Mouse (Mus musculus) embryonic facial prominence, embryonic 15.5 days (tissue): ENCODE data around the gene Clybl. TPM values are rescaled to one million over a fixed set of nuclear protein-coding genes. Genes with fewer than 3 reads are reported as not detected.

Experiments used
- ATAC-seq: fragments of 200-750 bp; cut with Nextera tagmentation; 2 replicates; pipeline ENCODE4 v1.8.0; 2017; ENCODE audit warnings: low read depth, moderate TSS enrichment; ENCODE audit not compliant: insufficient number of reproducible peaks, low FRiP score, low TSS enrichment
- H3K27ac ChIP-seq: fragments of 300-500 bp; sonication (generic); replicated peaks from 2 replicates; pipeline ENCODE4 v1.5.1; 2015; ENCODE audit warnings: mild to moderate bottlenecking, inconsistent platforms
- H3K27me3 ChIP-seq: fragments of 300-500 bp; sonication (generic); 2 replicates; pipeline ENCODE4 v1.6.1; 2015; ENCODE audit warnings: inconsistent platforms
- H3K36me3 ChIP-seq: fragments of 300-500 bp; sonication (generic); 2 replicates; pipeline ENCODE4 v1.6.1; 2015; ENCODE audit warnings: mild to moderate bottlenecking, inconsistent platforms
- H3K4me1 ChIP-seq: fragments of 300-500 bp; sonication (generic); 2 replicates; pipeline ENCODE4 v1.6.1; 2015; ENCODE audit warnings: inconsistent platforms
- H3K4me2 ChIP-seq: fragments of 300-500 bp; sonication (generic); replicated peaks from 2 replicates; pipeline ENCODE4 v1.6.1; 2015; ENCODE audit warnings: mild to moderate bottlenecking, inconsistent platforms
- H3K4me3 ChIP-seq: fragments of 300-500 bp; sonication (generic); replicated peaks from 2 replicates; pipeline ENCODE4 v1.5.1; 2015; ENCODE audit warnings: mild to moderate bottlenecking, inconsistent platforms
- H3K9ac ChIP-seq: fragments of 300-500 bp; sonication (generic); 2 replicates; pipeline ENCODE4 v1.6.1; 2015; ENCODE audit warnings: inconsistent platforms
- H3K9me3 ChIP-seq: fragments of 300-500 bp; sonication (generic); replicated peaks from 2 replicates; pipeline ENCODE4 v1.6.1; 2016; ENCODE audit warnings: inconsistent platforms
- WGBS: fragments of 180-500 bp; shearing (Covaris S2); methylation state at CpG from one replicate; pipeline ENCODE4 v1.1.7; 2015; 5-methylcytosine and 5-hydroxymethylcytosine counted together
- polyA plus RNA-seq: library from polyadenylated mRNA; unstranded; fragments of >200 nt; fragmentation: Nextera tagmentation; extraction: Ambion mirVana; gene quantifications from 2 replicates; pipeline ENCODE4 v1.2.1, GENCODE M21; 2015

Gene Clybl
- 21.4 and 24.0 TPM in 2 replicates for polyA plus RNA-seq

DNA sequence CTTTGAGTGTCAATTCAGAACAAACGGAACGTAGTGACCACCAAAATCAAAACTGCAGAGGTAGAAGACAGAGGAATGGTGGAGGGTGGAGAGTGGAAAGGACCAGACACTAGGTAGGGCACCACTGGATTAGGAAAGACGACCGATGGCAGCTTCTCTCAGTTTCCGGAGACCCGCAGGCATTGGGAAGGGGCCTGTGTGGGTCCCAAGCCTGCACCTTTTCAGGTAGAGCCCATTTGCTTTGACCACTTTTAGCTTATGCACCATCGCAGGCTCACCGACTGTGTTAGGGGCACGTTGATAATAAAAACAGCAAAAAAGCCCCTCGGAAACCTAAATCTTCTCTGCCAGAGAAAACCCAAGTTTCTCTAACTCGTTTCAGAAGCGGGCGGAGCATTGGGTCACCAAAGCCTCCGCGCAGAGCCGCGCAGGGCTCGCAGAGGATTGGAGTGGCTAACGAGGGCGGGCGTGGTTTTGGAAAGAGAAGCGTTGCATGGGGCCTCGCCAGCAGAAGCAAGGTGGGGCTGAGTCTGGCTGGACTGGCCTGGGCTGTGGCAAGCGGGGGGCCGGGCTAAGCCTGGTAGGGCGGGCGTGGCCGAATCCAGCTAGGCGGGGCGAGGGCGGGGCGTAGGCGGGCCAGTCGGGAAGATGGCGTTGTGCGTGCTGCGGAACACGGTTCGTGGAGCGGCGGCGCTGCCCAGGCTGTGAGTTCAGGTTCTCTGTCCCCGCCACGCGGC, at the start of gene Clybl:
TSS of gene Clybl (plus strand) at position 627 of the 737 bp plus-strand sequence.
- 3% methylated on average over 45 of the region's 45 CpGs for WGBS
- H3K4me1 ChIP-seq, result 0 out of 2 replicates have a peak, but pooled peaks cover 6% of the 10 kb centered on the region
- peak within 1 kb of the TSS; percentile 75 for H3K4me2 ChIP-seq

DNA sequence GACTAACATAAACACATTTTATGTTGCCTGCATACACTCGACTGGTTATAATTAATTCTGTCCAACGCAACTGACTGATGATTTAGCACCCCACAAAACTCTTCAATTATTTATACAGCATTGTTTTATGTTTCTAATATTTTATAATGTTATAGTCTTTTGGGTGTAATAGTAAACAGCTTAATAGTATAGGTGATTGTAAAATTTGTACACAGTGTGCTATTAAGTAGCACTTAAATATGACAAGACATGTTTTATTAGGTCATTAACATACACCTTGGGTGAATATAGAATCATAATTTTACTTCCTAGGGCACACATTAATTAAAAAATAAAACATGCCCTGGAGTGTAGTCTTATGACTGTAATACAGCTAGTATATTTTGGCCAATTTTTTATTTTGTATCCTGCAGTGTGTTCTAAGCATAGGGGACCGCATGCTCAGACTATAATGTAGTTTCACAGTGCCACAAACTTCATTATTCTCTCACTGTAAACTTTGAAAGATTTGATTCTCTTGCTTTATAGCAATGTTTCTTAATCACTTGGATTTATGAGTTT, 45.1 kb upstream of the Clybl start:
- H3K4me1 ChIP-seq, result no peaks in the 10 kb centered on the region
- WGBS, result 84% methylated on average over 3 of the region's 3 CpGs
- no peak overlapping the region for H3K4me3 ChIP-seq
- H3K9ac ChIP-seq, result no peak overlapping the region
- H3K9me3 ChIP-seq, result no peaks in the 10 kb centered on the region
- peaks cover 38% of the 10 kb centered on the region for H3K36me3 ChIP-seq
- no peak overlapping the region for H3K4me2 ChIP-seq
- no peak overlapping the region for H3K27ac ChIP-seq
- no peaks in the 10 kb centered on the region for H3K27me3 ChIP-seq
- no peak for ATAC-seq

More for the DNA sequence above, at the start of gene Clybl:
- H3K27ac ChIP-seq, result peak within 1 kb of the TSS; percentile 63
- peak within 1 kb of the TSS; percentile 70 for H3K4me3 ChIP-seq
- H3K27me3 ChIP-seq, result no peaks in the 10 kb centered on the region
- H3K36me3 ChIP-seq, result no peaks in the 10 kb centered on the region
- no peaks in the 10 kb centered on the region for H3K9me3 ChIP-seq
- peak; percentile 97 for ATAC-seq
- H3K9ac ChIP-seq, result peak within 1 kb of the TSS; percentile 54

DNA sequence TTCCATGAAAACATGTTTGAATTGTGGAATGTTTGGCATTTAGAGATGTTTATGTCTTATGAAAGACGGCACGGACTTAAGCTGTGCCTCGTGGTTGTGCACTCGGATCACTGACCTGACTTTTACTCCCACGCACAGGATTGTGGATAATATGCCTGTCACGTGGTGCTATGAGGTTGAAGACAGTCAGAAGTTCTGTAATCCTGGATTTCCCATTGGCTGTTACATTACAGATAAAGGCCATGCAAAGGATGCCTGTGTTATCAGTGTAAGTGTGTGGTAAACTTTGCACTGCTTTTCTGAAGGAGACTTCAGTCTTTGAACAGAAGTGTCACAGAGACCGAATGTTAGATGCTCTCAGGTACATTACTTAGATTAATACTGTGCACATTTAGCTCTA, 44.3 kb upstream of the Clybl start:
- no peak for ATAC-seq
- WGBS, result 79% methylated on average over 7 of the region's 7 CpGs
- H3K9ac ChIP-seq, result no peak overlapping the region
- H3K27me3 ChIP-seq, result no peaks in the 10 kb centered on the region
- no peak overlapping the region for H3K4me2 ChIP-seq
- no peaks in the 10 kb centered on the region for H3K9me3 ChIP-seq
- no peak overlapping the region for H3K27ac ChIP-seq
- no peak overlapping the region for H3K4me3 ChIP-seq
- peaks cover 44% of the 10 kb centered on the region for H3K36me3 ChIP-seq
- no peaks in the 10 kb centered on the region for H3K4me1 ChIP-seq

DNA sequence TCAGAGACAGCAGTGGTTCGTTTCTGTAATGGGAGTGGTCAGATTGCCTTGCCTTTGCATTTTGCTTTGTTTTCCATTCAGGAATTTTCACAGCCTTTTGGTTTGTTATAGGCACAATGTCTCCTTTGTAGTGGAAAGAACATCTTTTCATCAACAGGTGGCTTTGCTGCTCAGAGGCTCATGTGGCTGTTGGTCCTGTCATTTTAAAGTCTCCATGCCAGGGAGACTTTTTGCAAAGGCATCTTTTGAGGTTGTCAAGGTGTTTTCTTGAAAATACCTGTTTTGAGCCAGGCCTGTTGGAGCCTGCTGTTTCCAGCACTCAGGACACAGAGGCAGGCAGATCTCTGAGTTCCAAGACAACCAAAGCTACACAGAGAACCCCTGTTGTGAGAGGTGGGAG, 41.4 kb upstream of the Clybl start:
- no peaks in the 10 kb centered on the region for H3K4me1 ChIP-seq
- no peak for ATAC-seq
- peaks cover 66% of the 10 kb centered on the region for H3K36me3 ChIP-seq
- H3K4me2 ChIP-seq, result no peak overlapping the region
- H3K4me3 ChIP-seq, result no peak overlapping the region
- H3K9ac ChIP-seq, result no peak overlapping the region
- no peak overlapping the region for H3K27ac ChIP-seq
- WGBS, result 62% methylated on average over 1 of the region's 1 CpGs
- H3K9me3 ChIP-seq, result no peaks in the 10 kb centered on the region
- no peaks in the 10 kb centered on the region for H3K27me3 ChIP-seq

DNA sequence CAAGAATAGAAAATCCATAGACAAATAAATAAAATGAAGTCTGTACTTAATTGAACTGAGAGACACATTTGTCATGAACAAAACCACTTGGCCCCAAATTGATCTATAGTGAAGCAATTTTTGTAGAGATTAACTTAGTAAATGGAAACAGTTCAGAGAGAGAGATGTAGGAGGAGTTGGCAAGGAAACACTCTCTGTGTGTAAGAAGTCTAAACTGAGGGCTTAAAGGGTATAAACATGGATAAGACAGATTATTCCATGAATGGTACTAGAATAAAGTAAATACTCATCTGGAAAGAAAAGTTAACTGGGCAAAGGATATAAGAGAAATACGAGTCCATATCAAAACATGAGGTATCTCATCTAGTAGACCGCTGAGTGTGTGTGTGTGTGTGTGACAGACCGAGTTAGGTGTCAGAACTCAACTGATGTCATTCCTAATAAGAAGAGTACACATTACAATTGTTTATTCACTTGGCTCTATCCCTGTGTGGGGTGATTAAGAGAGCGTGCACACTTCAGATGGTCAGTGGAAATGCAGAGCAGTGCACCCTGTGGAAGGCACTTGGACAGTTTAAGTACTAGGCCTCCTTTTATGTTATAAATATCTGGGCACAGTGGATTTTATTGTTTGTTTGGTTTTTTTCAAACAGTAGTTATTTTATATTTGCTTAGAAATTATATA, 37.8 kb upstream of the Clybl start:
- H3K9ac ChIP-seq, result no peak overlapping the region
- no peak overlapping the region for H3K4me3 ChIP-seq
- H3K4me1 ChIP-seq, result no peaks in the 10 kb centered on the region
- H3K36me3 ChIP-seq, result peaks cover 82% of the 10 kb centered on the region
- H3K27ac ChIP-seq, result no peak overlapping the region
- H3K27me3 ChIP-seq, result no peaks in the 10 kb centered on the region
- ATAC-seq, result no peak
- H3K9me3 ChIP-seq, result no peaks in the 10 kb centered on the region
- WGBS, result 83% methylated on average over 4 of the region's 4 CpGs
- no peak overlapping the region for H3K4me2 ChIP-seq

DNA sequence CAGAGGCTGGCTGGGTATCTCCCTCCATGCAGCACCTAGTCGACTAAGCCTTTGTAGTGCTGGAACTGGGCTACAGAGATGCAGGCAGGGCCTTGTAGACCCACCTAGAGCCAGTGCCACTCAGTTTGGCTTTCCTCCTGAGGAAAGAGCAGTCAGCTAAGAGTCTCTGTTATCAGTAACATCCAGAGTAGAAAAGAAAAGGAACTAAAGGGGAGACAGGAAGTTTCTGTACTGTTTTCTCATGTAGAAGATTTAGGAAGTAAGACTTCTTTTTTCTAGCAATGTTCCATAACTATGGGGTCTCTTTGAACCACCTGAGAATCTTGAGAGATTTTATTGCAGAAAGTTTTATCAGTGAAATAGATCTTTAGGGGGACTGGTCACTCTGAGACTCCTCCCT, 36.1 kb upstream of the Clybl start:
- Histone ChIP-seq H3K4me3 (no peak overlapping the region), H3K4me1 (no peaks in the 10 kb centered on the region), H3K9ac (no peak overlapping the region), H3K27me3 (no peaks in the 10 kb centered on the region), H3K27ac (no peak overlapping the region), H3K4me2 (no peak overlapping the region), H3K36me3 (peaks cover 77% of the 10 kb centered on the region), H3K9me3 (no peaks in the 10 kb centered on the region)
- 78% methylated on average over 1 of the region's 1 CpGs for WGBS
- ATAC-seq, result no peak

DNA sequence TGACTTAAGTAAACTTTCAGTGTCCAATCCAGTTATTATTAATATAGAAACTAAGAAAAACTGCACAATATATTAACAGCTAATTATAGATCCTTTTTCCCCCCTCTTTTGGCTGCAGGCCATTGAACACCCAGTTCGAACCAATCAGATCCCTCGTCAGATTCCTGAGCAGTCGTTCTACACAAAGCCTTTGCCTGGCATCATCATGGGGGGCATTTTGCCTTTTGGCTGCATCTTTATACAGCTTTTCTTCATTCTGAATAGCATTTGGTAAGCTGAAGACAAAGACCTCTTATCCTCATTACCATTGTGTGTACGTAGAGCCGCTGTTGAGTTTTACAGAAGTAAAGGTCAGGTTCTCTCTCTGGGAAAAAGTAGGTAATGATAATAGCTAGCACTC, 30.9 kb upstream of the Clybl start:
- Histone ChIP-seq H3K4me3 (no peak overlapping the region), H3K4me1 (no peaks in the 10 kb centered on the region), H3K9ac (no peak overlapping the region), H3K36me3 (peaks cover 74% of the 10 kb centered on the region), H3K4me2 (no peak overlapping the region), H3K9me3 (no peaks in the 10 kb centered on the region), H3K27me3 (no peaks in the 10 kb centered on the region), H3K27ac (no peak overlapping the region)
- ATAC-seq, result no peak
- 81% methylated on average over 5 of the region's 5 CpGs for WGBS

DNA sequence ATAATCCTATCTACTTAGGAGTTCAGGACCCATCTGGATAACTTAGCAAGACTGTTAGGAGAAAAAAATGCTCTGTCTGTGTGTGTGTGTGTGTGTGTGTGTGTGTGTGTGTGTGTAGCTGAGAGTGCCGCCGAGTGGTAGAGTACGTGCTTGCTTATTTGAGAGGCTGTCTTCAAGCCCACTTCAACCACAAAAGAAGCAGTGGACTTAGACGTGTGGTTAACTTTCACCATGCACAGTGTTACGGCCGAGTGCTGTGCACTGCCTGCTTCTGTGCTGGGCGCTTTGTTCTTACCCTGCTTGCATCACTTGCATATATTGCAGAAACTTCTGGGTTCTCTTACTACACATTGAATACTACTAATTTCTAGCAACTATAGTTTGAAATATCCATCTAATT, 23.8 kb upstream of the Clybl start:
- H3K9ac ChIP-seq, result no peak overlapping the region
- no peak overlapping the region for H3K27ac ChIP-seq
- peaks cover 43% of the 10 kb centered on the region for H3K36me3 ChIP-seq
- no peak overlapping the region for H3K4me3 ChIP-seq
- ATAC-seq, result no peak
- no peaks in the 10 kb centered on the region for H3K9me3 ChIP-seq
- no peaks in the 10 kb centered on the region for H3K4me1 ChIP-seq
- WGBS, result 73% methylated on average over 7 of the region's 7 CpGs
- no peaks in the 10 kb centered on the region for H3K27me3 ChIP-seq
- no peak overlapping the region for H3K4me2 ChIP-seq

DNA sequence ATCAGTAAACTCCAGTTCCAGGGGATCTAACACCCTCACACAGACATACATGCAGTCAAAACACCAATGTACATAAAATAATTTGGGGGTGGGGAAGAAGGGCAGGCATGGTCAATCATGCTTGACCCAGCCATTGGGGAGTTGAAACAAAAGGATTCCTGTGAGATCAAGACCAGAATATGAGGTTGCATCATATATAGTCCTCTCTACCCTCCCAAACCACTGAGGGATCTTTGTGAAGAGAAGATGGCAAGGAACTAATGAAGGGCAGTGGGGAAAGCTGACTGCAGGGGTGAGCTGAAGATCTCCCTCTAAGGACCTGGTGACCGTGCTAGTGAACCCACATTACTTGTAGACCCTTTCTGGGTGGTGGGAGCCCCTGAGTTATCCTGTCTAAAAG, 20.6 kb upstream of the Clybl start:
- 95% methylated on average over 1 of the region's 1 CpGs for WGBS

DNA sequence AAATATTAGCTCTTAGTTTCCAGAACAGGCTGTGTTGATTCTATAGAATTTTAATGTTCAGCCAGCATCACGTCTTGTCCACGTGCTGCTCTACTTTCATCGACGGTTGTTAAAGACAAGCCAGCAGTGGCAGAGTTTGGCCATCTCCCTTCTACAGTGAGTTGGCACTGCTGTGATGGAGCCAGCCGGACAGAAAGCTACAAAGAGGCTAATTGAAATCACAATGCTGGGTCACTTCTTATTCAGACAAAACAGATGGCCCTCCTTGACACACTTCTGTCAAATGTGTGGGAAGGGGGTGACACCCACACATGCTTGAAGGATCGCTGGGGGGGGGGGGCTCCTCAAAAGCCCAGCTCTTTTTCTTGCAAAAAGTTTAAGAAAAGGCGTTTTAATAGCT, 12.6 kb upstream of the Clybl start:
- no peak overlapping the region for H3K4me3 ChIP-seq
- no peak overlapping the region for H3K27ac ChIP-seq
- no peaks in the 10 kb centered on the region for H3K27me3 ChIP-seq
- WGBS, result 87% methylated on average over 7 of the region's 7 CpGs
- H3K36me3 ChIP-seq, result no peaks in the 10 kb centered on the region
- H3K4me2 ChIP-seq, result no peak overlapping the region
- H3K9me3 ChIP-seq, result no peaks in the 10 kb centered on the region
- peaks cover 3% of the 10 kb centered on the region; the same call in 1 of the 2 replicates for H3K4me1 ChIP-seq
- no peak overlapping the region for H3K9ac ChIP-seq
- ATAC-seq, result no peak

More for the DNA sequence above, 20.6 kb upstream of the Clybl start:
- no peak for ATAC-seq
- Histone ChIP-seq H3K4me1 (no peaks in the 10 kb centered on the region), H3K36me3 (peaks cover 13% of the 10 kb centered on the region), H3K9ac (no peak overlapping the region), H3K9me3 (no peaks in the 10 kb centered on the region), H3K27ac (no peak overlapping the region), H3K4me2 (no peak overlapping the region), H3K27me3 (no peaks in the 10 kb centered on the region), H3K4me3 (no peak overlapping the region)

DNA sequence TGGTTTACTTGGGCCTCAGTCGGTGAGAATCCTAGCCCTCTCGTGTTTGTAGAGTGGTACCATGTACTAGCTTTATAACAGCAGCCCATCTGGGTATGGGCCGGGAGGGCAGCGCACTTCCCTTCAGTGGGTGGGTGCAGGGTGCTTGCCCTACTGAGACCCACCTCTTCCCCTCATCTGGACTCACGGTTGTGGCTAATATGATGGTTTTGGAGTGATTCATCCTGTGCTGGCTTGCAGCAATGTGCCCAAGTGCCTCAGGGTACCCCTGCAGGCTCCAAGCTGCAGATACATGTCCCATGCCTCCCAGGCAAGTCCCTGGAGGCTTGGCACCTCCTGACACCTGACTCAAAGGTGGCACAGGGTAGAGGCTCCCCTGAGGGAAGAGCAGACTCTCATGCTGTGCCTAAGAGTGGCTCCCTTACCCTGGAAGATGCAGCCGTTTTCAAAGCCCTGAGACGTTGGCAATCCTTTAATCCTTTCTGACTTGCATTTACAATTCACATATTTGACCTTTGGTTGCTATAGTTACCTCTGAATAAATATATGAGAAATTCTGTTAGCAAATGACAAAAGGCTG, 11.2 kb upstream of the Clybl start:
- H3K27ac ChIP-seq, result no peak overlapping the region
- H3K4me3 ChIP-seq, result no peak overlapping the region
- H3K4me2 ChIP-seq, result no peak overlapping the region
- H3K4me1 ChIP-seq, result peaks cover 3% of the 10 kb centered on the region; the same call in 1 of the 2 replicates
- H3K27me3 ChIP-seq, result no peaks in the 10 kb centered on the region
- ATAC-seq, result no peak
- no peak overlapping the region for H3K9ac ChIP-seq
- WGBS, result 65% methylated on average over 7 of the region's 7 CpGs
- H3K36me3 ChIP-seq, result no peaks in the 10 kb centered on the region
- H3K9me3 ChIP-seq, result no peaks in the 10 kb centered on the region
